Mouse (Mus musculus) E14TG2a.4 (cell line): Measurements from ENCODE around the gene Olfr670.
"Not testable (repeated sequence)": the region's sequence is repeated elsewhere in the genome, so short reads cannot be mapped to it uniquely, and the experiment has no call there.

Source experiments
- H3K27me3 ChIP-seq: 2 replicates; pipeline ENCODE4 v1.6.1; 2014; ENCODE audit warnings: low read length, control low read depth; ENCODE audit not compliant: insufficient read depth
- H3K36me3 ChIP-seq: 2 replicates; pipeline ENCODE4 v1.6.1; 2014; ENCODE audit warnings: low read length, control low read depth; ENCODE audit not compliant: insufficient read depth
- H3K4me1 ChIP-seq: replicated peaks from 2 replicates; pipeline ENCODE4 v1.6.1; 2014; ENCODE audit warnings: low read depth, low read length, control low read depth
- H3K4me3 ChIP-seq: replicated peaks from 2 replicates; pipeline ENCODE4 v1.5.1; 2014; ENCODE audit warnings: mild to moderate bottlenecking, low read length
- H3K9me3 ChIP-seq: 2 replicates; pipeline ENCODE4 v1.6.1; 2014; ENCODE audit warnings: low read length, control low read depth
- CTCF ChIP-seq: conservative IDR thresholded peaks from 2 replicates; pipeline ENCODE4 v1.5.1; 2014; ENCODE audit warnings: low read length
- NANOG ChIP-seq: IDR thresholded peaks from 2 replicates; pipeline ENCODE4 v1.6.1; 2014; ENCODE audit warnings: borderline replicate concordance, low read length, mixed read lengths
- POU5F1 ChIP-seq: IDR thresholded peaks from 2 replicates; pipeline ENCODE4 v1.6.1; 2014; ENCODE audit warnings: low read length, borderline replicate concordance

The Olfr670 gene

GRCm38 (mm10) chr7:104962520-104962919, at the start of gene Olfr670:
Olfr670 (minus strand) TSS chr7:104962620.
- Histone ChIP-seq H3K4me3 (no peak within 1 kb of the TSS), H3K27me3 (no peaks in the 10 kb centered on the region), H3K36me3 (no peaks in the 10 kb centered on the region), H3K4me1 (no peaks in the 10 kb centered on the region), H3K9me3 (peaks cover 12% of the 10 kb centered on the region)
- no peak for TF ChIP-seq POU5F1
- TF ChIP-seq CTCF, result no peak
- TF ChIP-seq NANOG, result no peak

DNA sequence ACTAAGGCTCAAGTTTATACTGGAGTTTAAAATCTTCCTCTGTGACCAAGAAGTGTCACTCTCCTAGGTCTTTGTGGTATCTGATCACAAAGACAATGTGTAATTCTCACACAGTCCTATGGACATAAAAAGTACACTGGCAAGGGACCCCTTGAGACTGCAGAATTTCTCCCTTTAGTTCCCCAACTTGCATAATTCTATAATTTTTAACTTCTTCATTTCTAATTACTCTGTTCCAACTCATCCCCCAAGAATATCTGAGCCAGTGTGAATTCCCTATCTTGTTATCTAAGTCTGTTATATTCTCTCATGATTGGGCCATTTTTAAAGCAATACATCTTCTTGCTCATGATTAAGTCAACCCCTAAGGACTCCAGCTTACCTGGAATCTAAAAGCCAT, 39.5 kb upstream of the Olfr670 start, which contains the start of gene Olfr672:
Gene Olfr672 (minus strand): TSS at position 101 of the 400 bp plus-strand sequence.
- Histone ChIP-seq H3K9me3 (peaks cover 10% of the 10 kb centered on the region), H3K4me1 (no peaks in the 10 kb centered on the region), H3K27me3 (no peaks in the 10 kb centered on the region), H3K4me3 (no peak within 1 kb of the TSS), H3K36me3 (no peaks in the 10 kb centered on the region)
- TF ChIP-seq CTCF (no peak), NANOG (no peak)

DNA sequence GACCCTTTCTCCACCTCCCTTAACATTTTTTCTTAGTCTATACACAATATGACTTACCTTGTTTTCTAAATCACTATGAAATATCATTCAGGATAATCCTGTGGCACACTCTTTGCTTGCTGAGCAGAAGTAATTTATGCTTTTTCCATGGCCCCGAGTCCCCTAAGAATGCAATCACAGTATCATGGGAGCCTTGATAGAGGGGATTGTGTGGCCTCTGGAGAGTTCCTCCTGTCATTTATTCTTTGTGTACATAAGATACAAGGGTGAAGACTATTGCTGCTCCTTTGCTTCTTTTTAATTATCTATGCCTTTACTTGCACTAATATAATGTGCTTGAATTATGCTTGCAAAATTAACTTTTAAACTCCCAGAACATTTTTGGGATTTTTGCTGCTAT, 16.6 kb upstream of the Olfr670 start, which contains the start of gene Olfr671:
Gene Olfr671 (minus strand): TSS at position 101 of the 400 bp plus-strand sequence.
- TF ChIP-seq CTCF (no peak), NANOG (no peak), POU5F1 (no peak)
- no peak within 1 kb of the TSS for H3K4me3 ChIP-seq
- H3K4me1 ChIP-seq, result no peaks in the 10 kb centered on the region
- H3K36me3 ChIP-seq, result no peaks in the 10 kb centered on the region
- peaks cover 8% of the 10 kb centered on the region; the same call in 1 of the 2 replicates for H3K9me3 ChIP-seq
- H3K27me3 ChIP-seq, result no peaks in the 10 kb centered on the region

- H3K4me1 ChIP-seq, H3K27me3 ChIP-seq, H3K4me3 ChIP-seq, H3K9me3 ChIP-seq, H3K36me3 ChIP-seq: not testable (repeated sequence)
Observed at GRCm38 (mm10) chr7:104972507-104972906, 10.1 kb upstream of the Olfr670 start.

- Histone ChIP-seq H3K9me3 (peaks cover 43% of the 10 kb centered on the region), H3K4me3 (0 out of 2 replicates have a peak overlapping the region, but pooled peaks have one; percentile 20)
- not testable (repeated sequence) for H3K4me1 ChIP-seq, H3K36me3 ChIP-seq, H3K27me3 ChIP-seq
Observed at GRCm38 (mm10) chr7:104950234-104950633, 12.2 kb downstream of the Olfr670 start.

GRCm38 (mm10) chr7:104933940-104934339, 28.5 kb downstream of the Olfr670 start, which contains the start of gene Olfr669:
Olfr669 (plus strand) TSS chr7:104934240.
- no peaks in the 10 kb centered on the region for H3K9me3 ChIP-seq
- H3K4me3 ChIP-seq, result no peak within 1 kb of the TSS
- no peaks in the 10 kb centered on the region for H3K36me3 ChIP-seq
- TF ChIP-seq POU5F1 (no peak), NANOG (no peak), CTCF (no peak)
- no peaks in the 10 kb centered on the region for H3K27me3 ChIP-seq
- no peaks in the 10 kb centered on the region for H3K4me1 ChIP-seq

DNA sequence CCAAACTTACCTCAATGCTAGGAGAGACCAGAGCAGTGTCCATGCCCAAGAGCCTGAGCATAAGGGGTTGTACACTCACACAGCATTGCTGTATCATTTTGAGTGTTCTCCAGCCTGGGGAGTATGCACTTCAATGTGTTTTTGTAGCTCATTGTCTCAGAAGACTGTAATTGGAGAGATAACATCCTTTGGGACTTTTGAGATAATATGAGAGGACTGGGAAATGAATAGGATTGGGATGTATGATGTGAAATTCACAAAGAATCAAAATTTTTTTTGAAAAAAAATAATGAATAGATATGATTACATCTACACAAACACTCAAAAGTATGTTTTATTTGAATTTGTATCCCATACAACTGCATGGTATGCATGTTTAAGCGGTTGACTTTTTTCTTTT, 34.5 kb downstream of the Olfr670 start, which contains the start of gene Olfr668:
Gene Olfr668 (minus strand): TSS at position 101 of the 400 bp plus-strand sequence.
- Histone ChIP-seq H3K36me3 (no peaks in the 10 kb centered on the region), H3K4me1 (no peaks in the 10 kb centered on the region), H3K27me3 (no peaks in the 10 kb centered on the region), H3K9me3 (no peaks in the 10 kb centered on the region), H3K4me3 (no peak within 1 kb of the TSS)
- TF ChIP-seq POU5F1 (no peak), NANOG (no peak), CTCF (no peak)

GRCm38 (mm10) chr7:104921382-104921781, 41.0 kb downstream of the Olfr670 start, which contains the start of gene Olfr667:
Olfr667 (minus strand) TSS chr7:104921482.
- Histone ChIP-seq H3K4me3 (no peak within 1 kb of the TSS), H3K27me3 (no peaks in the 10 kb centered on the region), H3K4me1 (no peaks in the 10 kb centered on the region), H3K9me3 (no peaks in the 10 kb centered on the region), H3K36me3 (no peaks in the 10 kb centered on the region)
- TF ChIP-seq NANOG, result no peak
- no peak for TF ChIP-seq POU5F1
- no peak for TF ChIP-seq CTCF
